Mouse (Mus musculus): ENCODE measurements around the gene Slc13a2.

The Slc13a2 gene

DNA sequence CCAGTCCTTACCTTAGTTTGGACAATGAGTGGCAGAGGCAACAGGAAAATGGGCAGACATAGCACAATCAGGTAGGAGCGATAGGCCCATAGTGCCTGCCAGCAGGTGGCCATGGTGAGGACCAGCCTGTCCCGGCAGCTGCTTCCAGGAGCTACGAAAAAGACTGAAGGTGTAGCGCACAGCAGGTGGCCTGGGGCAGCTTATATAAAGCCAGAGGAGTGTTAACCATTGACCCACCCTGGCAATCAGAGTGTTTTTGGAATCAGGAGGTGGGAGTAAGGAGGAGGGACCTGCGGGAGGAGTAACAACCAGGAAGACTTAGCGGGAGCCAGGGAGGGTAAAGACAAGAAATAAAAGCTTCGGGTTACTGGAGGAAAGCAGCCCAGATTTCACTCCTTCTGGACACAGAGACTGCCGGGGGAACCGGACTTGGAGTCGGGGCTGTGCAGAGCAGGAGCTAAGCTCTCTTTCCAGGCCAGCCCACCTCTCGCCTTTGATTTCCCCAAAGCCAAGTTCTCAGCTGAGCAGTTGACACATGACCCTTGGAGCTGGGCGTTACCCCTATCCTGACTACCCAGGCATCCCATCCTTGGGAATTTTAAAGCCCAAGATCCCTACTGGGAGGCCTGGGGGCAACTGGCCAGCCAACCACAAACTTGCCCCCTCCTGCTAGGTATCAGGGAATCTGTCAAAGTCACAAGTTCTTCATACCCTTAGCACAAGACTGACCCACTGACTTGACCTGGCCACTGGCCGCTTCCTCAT lies at the start of gene Slc13a2:
Gene Slc13a2, minus strand, starts transcription at position 163 of the 765 bp plus-strand sequence.
- no peak for DNase-seq (ENCODE audit: low read depth in 1 of 2, low spot score in 2 of 2)

DNA sequence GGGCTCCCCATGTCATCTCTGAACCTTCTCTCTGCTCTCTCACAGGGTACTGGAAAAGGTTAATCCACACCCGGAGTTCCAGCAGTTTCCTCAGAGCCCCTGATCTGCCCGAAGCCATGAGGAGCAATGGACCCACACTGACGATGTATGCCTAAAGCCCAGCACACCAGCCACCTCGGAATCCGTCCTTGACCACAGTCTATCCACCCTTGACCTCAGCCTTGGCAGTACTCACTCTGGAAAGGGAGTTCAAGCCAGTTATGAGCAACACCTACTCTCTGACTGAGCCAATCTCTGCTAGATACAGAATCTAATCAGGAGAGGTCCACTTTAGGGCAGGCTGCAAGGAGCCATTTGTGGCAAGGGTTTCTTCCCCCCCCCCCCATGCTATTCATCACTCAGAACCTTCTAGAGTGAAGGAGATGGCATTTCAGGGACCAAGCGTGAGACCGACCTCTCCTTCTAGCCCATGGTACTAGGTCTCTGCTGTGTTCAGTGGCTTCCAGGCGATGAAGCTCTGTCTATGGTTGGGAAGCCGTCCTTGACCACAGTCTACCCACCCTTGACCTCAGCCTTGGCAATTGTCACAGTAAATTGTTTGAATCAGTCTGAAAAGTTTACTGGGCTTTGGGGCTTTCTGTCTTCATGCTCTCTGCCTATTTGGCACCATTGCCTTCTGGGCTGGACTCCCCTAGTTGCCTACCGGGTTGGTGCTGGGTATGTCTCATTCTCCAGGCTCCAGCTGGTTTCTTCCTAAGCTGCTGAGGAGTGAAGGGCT lies 49.5 kb upstream of the Slc13a2 start:
- no peak for DNase-seq (ENCODE audit: low read depth in 1 of 2, low spot score in 2 of 2)

DNA sequence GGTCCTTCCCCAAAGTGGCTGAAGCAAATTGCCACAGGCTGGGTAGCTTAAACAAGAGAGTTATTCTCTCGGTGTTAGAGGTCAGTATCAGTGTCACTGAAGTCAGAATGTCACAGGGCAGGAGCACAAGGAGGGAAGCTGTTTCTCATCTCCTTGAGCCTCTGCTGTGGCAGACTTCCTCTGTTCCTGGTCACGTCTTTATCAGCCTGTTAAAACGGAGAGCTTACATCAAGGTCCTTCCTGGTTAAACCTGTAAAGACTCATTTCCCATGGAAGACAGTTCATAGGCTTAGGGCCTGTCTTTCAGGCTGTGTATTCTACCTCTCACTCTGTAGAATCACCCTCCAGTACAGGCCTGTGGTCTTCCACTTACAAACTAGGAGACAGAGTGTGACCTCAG lies 45.9 kb upstream of the Slc13a2 start:
- no peak for DNase-seq (ENCODE audit: low read depth in 1 of 2, low spot score in 2 of 2)

GRCm38 (mm10) chr11:78467515-78467914 lies 45.5 kb upstream of the Slc13a2 start:
- no peak for DNase-seq (ENCODE audit: low read depth in 1 of 2, low spot score in 2 of 2)

DNA sequence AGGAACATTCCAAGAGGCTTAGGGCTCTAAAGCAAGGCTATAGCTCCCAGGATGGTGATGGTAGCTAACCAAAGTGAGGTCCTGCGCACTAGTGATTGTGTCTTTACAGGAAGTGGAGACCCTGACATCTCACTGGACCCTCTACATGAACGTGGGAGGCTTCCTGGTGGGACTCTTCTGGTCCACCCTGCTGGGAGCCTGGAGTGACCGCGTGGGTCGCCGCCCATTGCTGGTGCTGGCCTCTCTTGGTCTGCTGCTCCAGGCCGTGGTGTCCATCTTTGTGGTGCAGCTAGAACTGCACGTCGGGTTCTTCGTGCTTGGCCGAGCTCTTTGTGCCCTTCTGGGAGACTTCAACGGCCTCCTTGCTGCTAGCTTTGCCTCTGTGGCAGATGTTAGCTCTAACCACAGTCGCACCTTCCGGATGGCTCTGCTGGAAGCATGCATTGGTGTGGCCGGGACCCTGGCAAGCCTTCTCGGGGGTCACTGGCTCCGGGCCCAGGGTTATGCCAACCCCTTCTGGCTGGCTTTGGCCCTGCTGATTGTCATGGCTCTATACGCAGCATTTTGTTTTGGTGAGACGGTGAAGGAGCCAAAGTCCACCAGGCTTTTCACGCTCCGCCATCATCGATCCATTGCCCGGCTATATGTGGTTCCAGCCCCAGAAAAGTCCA lies 44.4 kb upstream of the Slc13a2 start:
- no peak for DNase-seq (ENCODE audit: low read depth in 1 of 2, low spot score in 2 of 2)

GRCm38 (mm10) chr11:78465568-78466180 lies 43.7 kb upstream of the Slc13a2 start, which contains the start of gene Slc46a1:
Gene Slc46a1, plus strand, starts transcription at chr11:78465697.
- DNase-seq (ENCODE audit: low read depth in 1 of 2, low spot score in 2 of 2), result peak in 1 of 2 experiments; percentile 27

DNA sequence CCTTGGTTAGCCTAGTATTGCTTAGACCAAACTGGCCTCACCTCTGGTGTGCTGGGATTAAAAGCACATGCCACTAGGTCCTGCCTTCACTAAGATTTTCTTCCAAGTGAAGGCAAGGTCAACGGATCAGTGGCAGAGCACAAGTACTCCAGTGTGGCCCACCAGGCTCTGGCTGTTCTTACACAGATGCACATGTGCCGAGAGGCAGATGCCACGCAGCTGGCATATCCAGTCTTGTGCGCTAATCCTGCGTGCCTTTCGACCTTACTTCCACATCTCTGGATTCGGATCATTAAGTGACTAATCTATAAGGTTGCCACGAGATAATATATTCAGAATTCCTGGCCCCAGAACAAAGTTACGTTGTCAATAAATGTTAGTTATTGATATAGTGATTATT lies 43.1 kb upstream of the Slc13a2 start:
- no peak for DNase-seq (ENCODE audit: low read depth in 1 of 2, low spot score in 2 of 2)

DNA sequence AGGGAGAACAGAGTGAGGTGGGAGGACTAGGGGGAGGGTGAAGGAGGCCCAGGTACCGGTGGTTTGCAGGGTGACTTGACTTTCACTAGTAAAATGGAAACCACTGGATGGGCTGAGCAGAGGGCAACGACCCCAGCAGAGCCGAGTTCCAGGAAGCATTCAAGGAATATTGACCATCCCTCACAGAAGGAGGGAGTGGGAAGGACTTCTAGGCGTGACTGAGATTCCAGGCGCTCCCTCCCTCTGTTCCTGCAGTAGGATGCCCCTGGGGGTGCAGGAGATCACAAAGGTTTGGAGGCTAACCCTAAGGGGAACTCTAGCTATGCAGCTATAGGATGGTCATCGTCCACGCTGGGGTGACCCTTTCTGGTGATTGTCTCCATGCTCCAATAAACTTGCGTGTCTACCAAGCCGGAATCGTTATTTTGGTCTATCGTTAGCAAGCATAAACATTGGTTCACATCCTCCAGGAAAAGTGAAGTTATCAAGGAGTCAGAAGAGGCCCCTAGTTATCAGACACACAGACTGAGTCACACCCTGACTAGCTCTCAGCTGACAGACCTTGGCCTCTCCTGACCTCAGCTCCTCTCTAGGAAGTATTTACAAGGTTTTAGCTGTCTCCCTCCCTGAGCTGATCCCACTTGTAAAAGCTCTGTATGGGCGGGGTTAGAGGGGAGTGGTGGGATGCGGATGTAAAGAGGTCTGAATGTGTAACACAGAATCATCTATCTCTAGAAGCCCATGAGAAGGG lies 41.4 kb upstream of the Slc13a2 start:
- DNase-seq (ENCODE audit: low read depth in 1 of 2, low spot score in 2 of 2), result no peak

DNA sequence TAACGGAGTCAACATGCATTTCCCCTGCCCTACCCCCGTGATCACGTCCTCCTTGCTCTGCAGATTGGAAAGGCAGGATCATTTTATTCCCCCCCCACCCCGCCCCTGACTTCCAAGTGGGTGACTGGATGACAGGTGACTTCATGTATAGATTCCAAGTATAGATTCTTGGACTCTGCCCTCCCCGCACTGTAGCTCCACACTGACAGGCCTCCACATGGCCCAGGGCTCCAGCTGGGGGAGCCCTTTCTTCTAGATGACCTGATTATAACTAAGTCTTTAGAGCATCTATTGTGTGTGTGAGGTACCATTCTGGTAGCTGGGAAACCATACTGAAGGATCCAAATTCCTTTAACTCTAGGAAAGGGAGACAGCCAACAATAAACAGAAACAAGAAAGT lies 40.7 kb upstream of the Slc13a2 start:
- DNase-seq (ENCODE audit: low read depth in 1 of 2, low spot score in 2 of 2), result no peak

DNA sequence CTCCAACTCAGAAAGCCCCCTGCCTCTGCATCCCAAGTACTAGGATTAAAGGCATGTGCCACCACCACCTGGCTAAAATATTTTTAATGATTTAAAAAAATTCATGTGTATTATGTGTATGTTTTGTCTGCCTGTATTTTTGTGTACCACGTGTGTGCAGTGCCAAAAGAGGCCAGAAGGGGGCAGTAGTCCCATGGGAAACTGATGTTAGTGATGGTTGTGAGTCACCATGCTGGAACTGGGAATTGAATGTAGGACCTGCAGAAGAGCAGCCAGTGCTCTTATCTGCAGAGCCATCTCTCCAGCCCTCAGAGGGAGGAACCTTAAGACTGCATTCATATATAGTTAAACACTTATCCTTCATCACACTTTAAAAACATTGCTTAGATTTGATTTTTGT lies 39.9 kb upstream of the Slc13a2 start:
- no peak for DNase-seq (ENCODE audit: low read depth in 1 of 2, low spot score in 2 of 2)

DNA sequence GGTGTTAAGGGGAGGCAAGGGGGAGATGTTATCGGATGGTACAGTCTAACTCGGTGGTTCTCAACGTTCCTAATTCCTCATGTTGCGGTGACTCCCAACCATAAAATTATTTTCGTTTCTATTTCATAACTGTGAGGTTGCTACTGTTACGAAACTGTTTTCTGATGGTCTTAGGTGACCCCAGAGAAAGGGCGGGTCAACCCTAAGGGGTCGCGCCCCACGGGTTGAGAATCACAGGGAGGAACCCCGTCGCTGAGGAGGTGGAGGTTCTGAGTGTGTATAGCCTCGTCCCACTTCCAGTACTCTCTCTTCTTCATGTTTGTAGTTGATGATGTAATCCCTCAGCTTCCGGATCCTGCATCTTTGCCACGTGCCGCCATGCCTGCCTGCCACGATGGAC lies 36.7 kb upstream of the Slc13a2 start:
- no peak for DNase-seq (ENCODE audit: low read depth in 1 of 2, low spot score in 2 of 2)

- peak in 1 of 2 experiments; percentile 26 for DNase-seq (ENCODE audit: low read depth in 1 of 2, low spot score in 2 of 2)
Measured at GRCm38 (mm10) chr11:78455308-78455707, 33.3 kb upstream of the Slc13a2 start.

DNA sequence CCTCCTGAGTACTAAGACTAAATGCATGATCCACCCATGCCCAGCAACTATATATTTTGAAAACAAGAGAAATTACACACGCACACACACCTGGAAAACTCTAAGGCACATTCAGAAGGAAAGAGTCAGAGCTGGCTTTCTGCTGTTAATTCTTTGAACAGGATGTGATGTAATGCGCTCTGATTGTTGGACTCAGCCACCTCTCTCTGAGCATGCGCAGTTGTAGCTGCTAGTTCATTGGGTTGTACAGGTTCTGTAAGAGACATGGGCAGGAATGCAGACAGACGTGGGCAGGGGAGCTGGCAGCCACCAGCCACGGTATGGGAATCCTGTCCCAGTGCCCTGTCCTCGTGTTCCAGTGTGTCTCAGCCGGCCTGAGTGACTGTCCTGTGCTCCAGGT lies 32.3 kb upstream of the Slc13a2 start:
- DNase-seq (ENCODE audit: low read depth in 1 of 2, low spot score in 2 of 2), result no peak

DNA sequence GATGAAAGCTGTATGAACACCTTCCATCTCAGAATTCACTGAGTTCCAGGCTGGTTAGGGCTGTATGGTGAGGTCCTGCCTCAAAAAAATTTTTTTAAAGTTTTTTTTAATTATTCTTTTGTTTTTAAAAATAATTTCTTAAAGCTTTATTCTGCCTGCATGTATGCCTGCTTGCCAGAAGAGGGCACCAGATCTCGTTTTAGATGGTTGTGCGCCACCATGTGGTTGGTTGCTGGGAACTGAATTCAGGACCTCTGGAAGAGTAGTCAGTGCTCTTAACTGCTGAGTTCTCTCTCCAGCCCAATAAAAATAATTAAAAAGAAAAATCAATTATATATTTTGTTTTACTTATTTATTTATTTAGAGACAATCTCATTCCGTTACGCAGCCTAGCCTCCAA lies 31.7 kb upstream of the Slc13a2 start:
- peak in 1 of 2 experiments; percentile 63 for DNase-seq (ENCODE audit: low read depth in 1 of 2, low spot score in 2 of 2)

DNA sequence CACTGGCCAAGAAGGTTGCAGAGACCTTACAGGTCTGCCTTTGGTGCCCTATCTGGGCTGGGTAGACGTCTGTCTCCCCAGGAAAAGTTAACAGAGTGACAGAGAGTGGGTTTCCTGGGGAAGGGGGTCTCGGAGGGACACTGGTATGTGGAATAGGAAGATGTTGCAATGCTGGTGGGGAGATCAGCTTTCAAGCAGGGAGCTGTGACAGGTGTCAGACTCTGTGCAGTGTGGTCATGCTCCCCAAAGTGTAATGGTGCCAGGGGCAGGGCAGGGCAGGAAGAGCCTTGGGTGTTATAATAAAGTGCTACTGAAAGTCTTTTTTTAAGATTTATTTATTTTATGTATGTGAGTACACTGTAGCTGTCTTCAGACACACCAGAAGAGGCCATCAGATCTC lies 28.3 kb upstream of the Slc13a2 start:
- no peak for DNase-seq (ENCODE audit: low read depth in 1 of 2, low spot score in 2 of 2)

DNA sequence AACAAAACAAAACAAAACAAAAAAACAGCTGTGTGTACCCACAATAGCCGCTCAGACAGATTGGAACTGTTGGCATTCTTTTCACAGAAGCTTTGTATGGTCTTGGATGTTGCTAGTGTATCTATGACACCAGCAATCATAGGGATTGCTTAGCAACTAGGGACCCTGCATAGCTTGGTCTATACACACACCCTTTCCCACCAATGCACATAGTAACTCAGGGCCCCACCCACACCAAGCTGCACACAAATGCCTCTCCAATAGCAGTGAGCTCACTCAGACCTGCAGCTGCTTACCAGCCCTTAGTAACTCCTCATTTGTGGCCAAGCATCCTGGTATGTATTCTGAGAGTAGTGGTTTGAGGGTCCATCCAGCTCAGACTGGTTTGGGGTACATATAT lies 26.2 kb upstream of the Slc13a2 start:
- DNase-seq (ENCODE audit: low read depth in 1 of 2, low spot score in 2 of 2), result no peak

- DNase-seq (ENCODE audit: low read depth in 1 of 2, low spot score in 2 of 2), result no peak
Measured at GRCm38 (mm10) chr11:78447168-78447567, 25.2 kb upstream of the Slc13a2 start.

DNA sequence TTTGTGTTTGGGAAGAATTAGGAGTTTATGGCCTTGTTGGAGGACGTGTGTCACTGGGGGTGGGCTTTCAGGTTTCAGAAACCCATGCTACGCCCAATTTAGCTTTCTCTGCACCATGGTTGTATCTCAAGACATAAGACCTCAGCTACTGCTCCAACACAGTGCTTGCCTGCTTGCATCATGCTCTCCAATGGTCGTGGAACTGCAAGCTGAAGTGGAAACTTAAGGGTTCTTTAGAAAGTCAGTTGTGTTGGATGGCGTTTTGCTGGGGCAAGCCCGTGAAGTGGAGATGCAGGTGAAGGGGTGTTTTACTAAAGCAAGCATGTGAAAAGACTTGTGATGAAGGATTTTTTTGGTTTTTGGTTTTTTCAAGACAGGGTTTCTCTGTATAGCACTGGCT lies 21.1 kb upstream of the Slc13a2 start:
- DNase-seq (ENCODE audit: low read depth in 1 of 2, low spot score in 2 of 2), result no peak

- no peak for DNase-seq (ENCODE audit: low read depth in 1 of 2, low spot score in 2 of 2)
Measured at GRCm38 (mm10) chr11:78438399-78438930, 16.4 kb upstream of the Slc13a2 start.

GRCm38 (mm10) chr11:78437182-78437581 lies 15.2 kb upstream of the Slc13a2 start:
- DNase-seq (ENCODE audit: low read depth in 1 of 2, low spot score in 2 of 2), result no peak
